Mouse (Mus musculus) embryonic fibroblast, embryonic 13.5 days (primary cell): Measurements from ENCODE around the gene Stum.

Experiments
- CTCF ChIP-seq: IDR thresholded peaks from 2 replicates; pipeline ENCODE4 v1.5.1; 2011; ENCODE audit warnings: mild to moderate bottlenecking, control low read depth, low read length, moderate library complexity, borderline replicate concordance; ENCODE audit not compliant: insufficient read depth
- POLR2A ChIP-seq: IDR thresholded peaks from 2 replicates; pipeline ENCODE4 v1.6.1; 2011; ENCODE audit warnings: low read depth, mild to moderate bottlenecking, control low read depth, low read length, moderate library complexity

- TF ChIP-seq POLR2A: no peak
- no peak for TF ChIP-seq CTCF
Observed at GRCm38 (mm10) chr1:180482840-180483398, 385 bp downstream of the Stum start.
